Mouse (Mus musculus): Measurements from ENCODE around the gene Chrdl2.
"Not testable (repeated sequence)": the region's sequence is repeated elsewhere in the genome, so short reads cannot be mapped to it uniquely, and the experiment has no call there.

Gene Chrdl2

GRCm38 (mm10) chr7:100036050-100036449 is 30.1 kb downstream of the Chrdl2 start:
- DNase-seq (ENCODE audit: low spot score): no peak

- DNase-seq (ENCODE audit: low spot score): no peak
These were observed 30.5 kb downstream of the Chrdl2 start for GRCm38 (mm10) chr7:100036495-100036894.

GRCm38 (mm10) chr7:100042120-100042519 is 36.1 kb downstream of the Chrdl2 start:
- DNase-seq (ENCODE audit: low spot score): peak; percentile 20

GRCm38 (mm10) chr7:100043096-100043495 is 37.1 kb downstream of the Chrdl2 start:
- DNase-seq (ENCODE audit: low spot score): no peak

GRCm38 (mm10) chr7:100043605-100044031 is 37.6 kb downstream of the Chrdl2 start:
- DNase-seq (ENCODE audit: low spot score): no peak

- DNase-seq (ENCODE audit: low spot score): no peak
These were observed 40.5 kb downstream of the Chrdl2 start for GRCm38 (mm10) chr7:100046486-100046885.

- no peak for DNase-seq (ENCODE audit: low spot score)
These were observed 45.9 kb downstream of the Chrdl2 start for GRCm38 (mm10) chr7:100051904-100052303.

GRCm38 (mm10) chr7:100052991-100053390 is 47.0 kb downstream of the Chrdl2 start:
- not testable (repeated sequence) for DNase-seq (ENCODE audit: low spot score)

GRCm38 (mm10) chr7:100073959-100074358 is 68.0 kb downstream of the Chrdl2 start:
- DNase-seq (ENCODE audit: low spot score): no peak

GRCm38 (mm10) chr7:100076296-100076695 is 70.3 kb downstream of the Chrdl2 start:
- no peak for DNase-seq (ENCODE audit: low spot score)

- DNase-seq (ENCODE audit: low spot score): no peak
These were observed 71.1 kb downstream of the Chrdl2 start for GRCm38 (mm10) chr7:100077071-100077470.

GRCm38 (mm10) chr7:100080087-100080781 is 74.3 kb downstream of the Chrdl2 start:
- DNase-seq (ENCODE audit: low spot score): no peak

- DNase-seq (ENCODE audit: low spot score): no peak
These were observed 76.9 kb downstream of the Chrdl2 start for GRCm38 (mm10) chr7:100082836-100083235.

- DNase-seq (ENCODE audit: low spot score): peak; percentile 10
These were observed 77.8 kb downstream of the Chrdl2 start for GRCm38 (mm10) chr7:100083812-100084211.

Data from retina, embryonic 14.5 days (tissue).